Mouse (Mus musculus) mesoderm, embryonic 11.5 days (tissue): ENCODE data around the gene Myo19.
"Not testable (repeated sequence)": the region's sequence is repeated elsewhere in the genome, so short reads cannot be mapped to it uniquely, and the experiment has no call there.

ENCODE experiments used
- DNase-seq: peaks from one replicate; pipeline ENCODE4 v3.0.0-alpha.2; 2012; ENCODE audit warnings: low read depth, low spot score

Gene Myo19

DNA sequence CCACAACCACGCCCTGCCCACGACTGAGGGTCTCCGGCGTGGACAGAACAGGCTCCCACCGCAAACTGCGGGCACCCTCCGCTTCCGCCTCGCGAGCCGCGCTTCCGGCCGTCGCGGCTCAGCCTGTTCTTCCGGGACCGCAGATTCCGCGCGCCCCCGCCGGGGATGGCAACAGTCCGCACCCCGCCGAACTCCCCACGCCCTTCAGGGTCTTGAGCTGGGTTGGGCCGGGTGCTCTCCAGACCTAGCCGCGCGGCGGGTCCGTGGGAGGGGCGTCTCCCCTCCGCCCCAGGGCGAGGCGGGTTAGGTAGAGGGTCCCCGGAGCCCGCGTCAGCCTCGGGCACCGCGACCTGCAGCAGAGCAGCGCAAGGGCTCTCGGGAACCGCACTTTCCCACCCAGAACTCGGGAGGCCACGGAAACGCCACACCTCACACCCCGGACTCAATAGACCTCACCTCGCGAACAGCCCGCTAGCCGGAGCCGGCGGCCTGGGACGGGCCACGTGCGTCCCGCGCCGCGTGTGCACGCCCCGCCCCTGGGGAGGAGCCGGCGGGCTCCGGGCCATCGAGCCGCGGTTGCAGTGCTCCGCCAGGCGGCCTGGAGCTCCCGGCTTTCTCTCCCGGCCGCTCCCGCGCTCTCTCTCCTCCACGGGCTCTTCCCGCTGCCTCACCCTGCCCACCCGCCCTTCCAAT, at the start of gene Myo19, which contains the start of gene Pigw:
Myo19 (plus strand) TSS at position 377 of the 693 bp plus-strand sequence.
Pigw (minus strand) TSS at position 514 of the 693 bp plus-strand sequence.
- peak; percentile 82 for DNase-seq

DNA sequence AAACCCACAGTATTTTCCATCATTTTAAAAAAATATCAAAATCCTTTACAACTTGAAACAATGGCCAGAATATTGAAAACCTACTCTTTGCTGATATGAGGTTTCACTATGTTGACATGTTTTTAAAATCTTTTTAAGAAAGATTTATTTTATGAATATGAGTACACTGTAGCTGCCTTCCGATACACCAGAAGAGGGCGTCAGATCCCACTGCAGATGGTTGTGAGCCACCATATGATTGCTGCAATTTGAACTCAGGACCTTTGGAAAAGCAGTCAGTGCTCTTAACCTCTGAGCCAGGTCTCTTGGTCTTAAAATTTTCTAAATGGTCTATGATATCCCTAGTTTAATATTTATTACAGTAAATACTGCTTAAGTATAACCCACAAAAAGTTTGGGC, 40.6 kb upstream of the Myo19 start:
- DNase-seq: no peak

DNA sequence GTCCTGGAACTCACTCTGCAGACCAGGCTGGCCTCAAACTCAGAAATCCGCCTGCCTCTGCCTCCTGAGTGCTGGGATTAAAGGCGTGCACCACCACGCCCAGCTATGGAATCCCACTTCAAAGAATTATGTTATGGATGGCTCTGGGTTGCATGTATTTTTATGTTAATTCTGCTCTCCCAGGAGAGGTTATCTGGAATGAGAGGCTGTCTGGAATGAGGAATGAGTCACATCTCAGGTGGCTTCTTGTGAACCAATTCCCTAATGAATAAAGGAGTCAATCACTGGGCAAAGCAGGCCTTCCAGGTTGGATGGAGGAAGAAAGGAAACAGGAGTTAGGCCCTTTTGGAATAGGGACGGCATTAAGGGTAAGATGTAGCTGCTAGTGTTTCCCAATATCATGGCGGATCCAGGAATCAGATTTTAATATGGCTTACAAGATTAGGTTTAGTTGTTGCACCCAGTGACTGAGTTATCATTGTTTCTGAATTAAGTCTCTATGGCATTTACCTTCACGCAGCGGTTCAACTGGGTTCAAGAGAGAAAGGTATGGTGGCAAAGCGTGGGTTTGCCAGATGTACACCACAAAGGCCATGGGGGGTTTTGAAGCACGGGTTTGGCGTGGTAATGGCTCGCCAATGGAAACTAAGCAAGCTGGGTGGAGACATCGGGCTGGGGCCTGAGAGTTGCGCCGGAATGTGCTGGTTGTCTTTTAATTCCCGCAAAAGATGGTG, 33.0 kb upstream of the Myo19 start:
- DNase-seq: no peak

DNA sequence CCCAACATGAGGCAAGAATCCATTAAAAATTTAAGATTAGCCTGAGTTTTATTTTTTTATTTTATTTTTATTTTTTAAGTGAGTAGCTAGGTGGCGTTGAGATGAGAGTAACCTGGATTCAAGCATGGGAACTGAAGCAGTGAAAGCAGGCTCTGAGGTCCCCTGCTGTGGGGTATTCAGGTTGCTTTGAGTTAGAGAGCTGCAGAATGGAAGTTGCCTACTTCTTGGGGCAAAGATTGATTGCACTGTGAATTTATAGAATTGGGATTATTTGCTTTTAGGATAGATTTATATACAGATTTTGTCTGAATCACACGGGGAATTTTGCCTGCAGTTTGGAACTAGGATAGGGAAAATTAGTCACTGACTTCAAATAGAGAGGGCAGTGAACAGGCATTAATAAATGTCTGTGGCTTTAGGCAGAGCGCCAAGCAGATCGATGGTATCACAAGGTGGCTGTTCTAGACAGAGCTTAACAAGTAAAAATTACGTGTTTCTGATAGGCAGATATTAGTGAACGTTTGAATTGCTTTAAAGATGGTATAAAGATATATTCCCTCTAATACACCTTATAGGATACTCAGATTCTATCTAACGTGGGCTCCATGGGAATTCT, 32.4 kb upstream of the Myo19 start:
- no peak for DNase-seq

DNA sequence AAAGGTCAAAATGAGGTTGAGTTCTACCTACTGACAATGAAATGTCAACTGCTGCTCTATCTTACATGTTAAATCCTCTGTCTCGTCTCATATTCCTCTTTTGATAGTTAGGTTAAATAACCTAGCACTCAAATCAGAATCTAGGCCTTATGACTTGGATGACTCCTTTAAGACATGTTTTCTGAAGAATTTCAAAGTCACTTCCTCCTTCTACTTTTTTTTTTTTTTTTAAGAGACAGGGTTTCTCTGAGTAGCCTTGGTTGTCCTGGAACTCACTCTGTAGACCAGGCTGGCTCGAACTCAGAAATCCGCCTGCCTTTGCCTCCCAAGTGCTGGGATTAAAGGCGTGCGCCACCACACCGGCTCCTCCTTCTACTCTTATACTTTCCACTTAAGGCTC, 24.7 kb upstream of the Myo19 start:
- DNase-seq: no peak

DNA sequence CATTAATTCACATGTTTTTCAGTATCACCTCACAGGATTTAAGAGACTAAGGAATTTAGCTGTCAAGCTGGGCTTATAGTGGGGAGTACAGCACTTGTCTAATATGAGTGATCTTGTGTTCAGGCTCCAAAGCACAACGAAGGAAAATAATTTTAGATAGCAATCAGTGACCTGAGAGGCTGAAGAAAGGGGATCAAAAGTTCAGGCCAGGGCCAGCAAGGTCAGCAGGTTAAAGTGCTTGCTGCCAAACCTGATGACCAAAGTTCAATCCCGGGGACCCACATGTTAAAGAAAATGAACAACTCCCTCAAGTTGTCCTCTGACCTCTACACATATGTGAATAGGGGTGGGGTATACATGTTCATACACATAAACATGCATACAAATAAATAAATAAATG, 14.7 kb upstream of the Myo19 start:
- no peak for DNase-seq

DNA sequence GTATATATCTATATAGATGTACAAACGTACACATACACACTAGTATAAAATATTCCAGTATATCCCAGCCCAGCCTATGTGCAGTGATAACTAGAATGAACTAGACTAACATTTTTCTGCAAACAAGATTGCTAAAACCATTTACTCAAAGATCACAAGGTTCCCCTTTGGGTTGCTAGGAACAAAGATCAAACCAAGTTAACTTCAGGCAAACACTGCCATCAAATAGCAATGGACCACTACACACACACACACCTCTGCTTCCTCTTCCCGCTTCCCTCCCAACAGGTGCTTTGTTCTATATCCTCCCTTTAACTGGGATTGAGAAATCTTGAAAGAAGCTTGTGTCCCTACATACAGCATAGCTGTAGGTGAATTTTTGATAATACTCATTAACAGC, 12.4 kb upstream of the Myo19 start:
- no peak for DNase-seq

DNA sequence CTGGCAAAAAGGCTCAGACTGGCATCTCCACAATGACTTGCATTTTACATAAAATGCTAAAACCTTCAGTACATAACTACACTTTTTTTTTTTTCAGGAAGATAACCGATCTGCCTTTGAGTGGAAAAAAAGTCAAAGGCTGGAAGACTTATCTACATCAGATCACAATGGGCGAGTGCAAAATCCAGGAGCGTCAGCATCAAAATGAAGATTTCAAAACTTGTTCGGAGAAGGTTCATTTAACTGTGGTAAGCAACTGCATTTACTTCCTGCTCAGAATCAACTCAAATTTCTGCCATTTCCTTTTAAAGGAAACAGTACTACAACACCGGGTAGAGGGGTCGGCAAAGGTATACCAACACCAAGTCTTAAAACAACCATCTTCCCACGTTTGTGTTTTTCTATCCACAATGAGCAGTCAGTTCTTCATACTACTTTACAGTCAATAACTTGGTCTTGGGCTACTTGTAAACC, 11.1 kb upstream of the Myo19 start:
- no peak for DNase-seq

DNA sequence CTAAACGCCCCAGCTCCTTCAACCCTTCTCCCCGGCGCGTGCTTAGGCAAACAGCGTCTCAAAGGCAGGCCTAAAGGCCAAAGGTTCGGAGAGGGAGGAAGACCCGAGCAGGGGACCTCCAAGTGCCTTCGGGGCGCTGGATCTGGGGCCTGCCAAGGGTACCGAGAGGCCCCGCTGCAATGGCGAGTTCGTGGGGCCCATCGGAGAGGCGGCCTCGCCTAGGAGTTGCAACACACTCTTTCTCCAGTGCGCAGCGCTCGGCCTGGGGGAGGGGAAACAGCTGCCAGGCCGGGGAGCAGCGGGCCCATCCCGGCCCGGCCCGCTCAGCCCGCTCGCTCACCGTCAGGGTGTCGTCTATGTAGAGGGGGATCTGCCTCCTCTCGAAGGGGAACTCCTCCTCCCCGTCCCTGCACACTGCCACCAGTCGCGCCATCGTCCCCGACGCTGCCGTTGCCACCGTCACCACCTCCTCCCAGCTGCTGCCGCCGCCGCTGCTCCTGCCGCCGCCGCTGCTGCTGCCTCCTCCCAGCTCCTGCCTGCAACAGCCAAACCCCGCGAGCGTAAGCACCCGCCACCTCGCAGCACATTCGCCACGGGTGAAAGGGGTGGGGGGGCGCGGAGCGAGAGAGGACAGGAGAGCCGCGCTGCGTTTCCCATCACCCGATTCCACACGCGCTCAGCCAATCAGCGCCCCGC, 10.3 kb upstream of the Myo19 start:
- DNase-seq: peak; percentile 97

DNA sequence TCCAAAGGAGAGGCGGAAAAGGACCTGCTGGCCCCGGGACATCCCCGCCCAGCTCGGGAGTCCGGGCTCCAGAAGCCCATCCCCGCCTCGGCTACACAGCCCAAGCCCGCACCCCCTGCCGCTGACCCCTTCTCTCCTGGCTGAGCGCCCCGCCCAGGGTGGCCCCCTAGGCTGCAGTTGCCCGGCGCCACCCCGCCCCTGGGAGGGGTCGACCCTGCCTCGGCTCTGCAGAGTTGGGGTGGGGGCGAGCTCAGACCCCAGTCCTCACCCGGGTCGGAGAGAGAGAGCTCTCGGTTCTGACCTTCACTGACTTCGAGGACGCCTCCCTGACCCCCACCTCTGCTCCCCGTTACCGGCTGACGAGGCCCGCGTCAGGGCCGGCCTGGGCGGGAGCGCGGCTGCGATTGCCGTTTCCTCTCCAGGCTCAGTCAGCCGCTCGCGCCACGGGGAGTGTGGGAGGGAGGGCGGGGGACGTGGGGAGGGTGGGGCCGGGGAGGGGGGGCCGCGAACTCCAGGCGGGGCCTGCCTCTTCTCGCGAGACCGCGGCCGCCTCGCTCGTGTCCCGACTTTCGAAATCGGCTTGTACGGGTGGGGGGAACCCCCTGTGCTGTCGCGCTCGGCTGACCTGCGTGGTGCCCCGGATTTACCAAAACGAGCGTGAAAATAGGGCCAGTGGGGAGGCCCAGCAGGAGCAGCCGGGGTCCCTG, 9.5 kb upstream of the Myo19 start, which contains the start of gene Ggnbp2:
Ggnbp2 (minus strand) TSS at position 481 of the 707 bp plus-strand sequence.
- DNase-seq: peak; percentile 93

DNA sequence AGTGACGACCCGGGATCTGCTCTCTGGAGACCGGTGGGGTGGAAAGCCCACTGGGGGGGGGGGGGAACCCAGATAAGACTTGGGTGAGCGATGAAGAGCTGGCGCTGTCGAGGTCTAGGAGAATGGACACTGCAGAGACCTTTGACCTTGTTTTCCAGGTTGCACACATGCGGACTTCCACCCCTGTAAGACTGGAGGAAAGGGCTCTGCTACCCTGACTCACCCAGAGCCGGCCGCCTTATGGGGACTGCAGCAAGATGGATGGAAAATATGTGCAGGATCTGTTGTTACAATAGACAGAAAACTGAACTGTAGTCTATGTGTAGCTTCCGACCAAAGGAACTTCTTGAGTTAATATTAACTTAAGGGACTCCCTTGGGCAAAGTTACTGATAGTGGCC, 8.9 kb upstream of the Myo19 start:
- DNase-seq: no peak

DNA sequence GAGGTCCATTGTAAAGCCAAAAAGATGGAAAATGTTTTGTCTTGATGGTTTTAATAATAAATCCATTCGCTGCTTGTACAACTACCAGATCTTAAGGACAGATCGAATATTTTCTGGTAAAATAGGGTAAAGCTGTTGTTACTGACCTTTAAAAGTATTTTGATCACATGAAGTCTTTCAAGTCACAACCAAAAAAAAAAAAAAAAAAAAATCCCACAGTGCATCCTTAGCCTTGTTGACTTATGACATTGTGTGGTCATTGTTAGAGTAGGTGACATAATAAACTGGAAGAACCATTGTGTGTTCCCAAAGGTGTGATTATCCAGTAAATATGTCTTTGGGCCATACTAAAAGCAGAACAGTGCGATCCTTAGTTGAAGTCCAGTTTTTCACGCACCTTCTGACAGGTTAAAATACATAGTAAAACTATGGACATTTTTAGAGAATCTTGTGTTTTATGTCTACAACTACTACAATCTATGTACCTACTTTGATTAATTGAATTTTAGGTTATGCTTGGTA, 8.3 kb upstream of the Myo19 start:
- no peak for DNase-seq

DNA sequence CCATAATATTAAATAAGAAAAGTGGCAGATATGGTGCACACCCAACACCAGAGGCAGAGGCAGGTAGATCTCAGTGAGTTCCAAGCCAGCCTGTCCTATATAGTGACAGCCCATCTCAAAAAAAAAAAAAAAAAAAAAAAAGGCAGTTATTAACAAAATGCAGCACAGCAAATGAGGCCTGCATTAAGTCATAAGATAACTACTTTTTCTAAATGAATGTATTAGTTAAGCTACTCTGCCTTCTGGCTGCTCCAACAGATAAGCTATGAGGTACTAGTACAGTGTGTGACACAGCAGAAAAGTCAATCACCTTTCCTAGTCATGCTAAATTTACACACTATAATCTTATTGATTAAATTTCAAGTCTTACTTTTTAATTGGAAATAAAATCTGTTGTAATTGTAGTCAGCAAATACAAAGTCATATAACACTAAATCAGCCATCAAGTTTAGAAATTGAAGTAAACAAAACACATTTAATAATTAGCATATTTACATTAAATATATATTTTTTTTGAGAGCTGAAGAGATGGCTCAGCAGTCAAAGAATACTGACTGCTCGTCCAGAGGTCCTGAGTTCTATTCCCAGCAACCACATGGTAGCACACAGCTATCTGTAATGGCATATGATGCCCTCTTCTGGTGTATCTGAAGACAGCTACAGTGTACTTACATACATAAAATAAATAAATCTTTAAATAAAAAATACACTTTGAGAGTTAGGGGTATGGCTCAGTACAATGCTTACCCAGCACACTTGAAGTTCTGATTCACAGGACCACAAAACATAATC, 6.7 kb upstream of the Myo19 start:
- DNase-seq: no peak

DNA sequence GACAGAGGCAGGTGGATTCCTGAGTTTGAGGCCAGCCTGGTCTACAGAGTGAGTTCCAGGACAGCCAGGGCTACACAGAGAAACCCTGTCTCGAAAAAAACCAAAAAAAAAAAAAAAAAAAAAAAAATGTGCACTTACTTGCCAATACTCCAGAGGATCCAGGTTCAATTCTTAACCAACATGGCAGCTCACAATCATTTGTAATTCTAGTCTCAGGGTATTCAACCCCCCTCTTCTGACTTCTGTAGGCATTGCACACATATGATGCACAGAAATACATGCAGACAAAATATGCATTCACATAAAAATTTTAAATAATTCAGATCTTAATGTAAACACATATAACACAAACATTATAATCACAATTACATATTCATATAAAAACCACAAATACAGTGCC, 3.9 kb upstream of the Myo19 start:
- DNase-seq: not testable (repeated sequence)

DNA sequence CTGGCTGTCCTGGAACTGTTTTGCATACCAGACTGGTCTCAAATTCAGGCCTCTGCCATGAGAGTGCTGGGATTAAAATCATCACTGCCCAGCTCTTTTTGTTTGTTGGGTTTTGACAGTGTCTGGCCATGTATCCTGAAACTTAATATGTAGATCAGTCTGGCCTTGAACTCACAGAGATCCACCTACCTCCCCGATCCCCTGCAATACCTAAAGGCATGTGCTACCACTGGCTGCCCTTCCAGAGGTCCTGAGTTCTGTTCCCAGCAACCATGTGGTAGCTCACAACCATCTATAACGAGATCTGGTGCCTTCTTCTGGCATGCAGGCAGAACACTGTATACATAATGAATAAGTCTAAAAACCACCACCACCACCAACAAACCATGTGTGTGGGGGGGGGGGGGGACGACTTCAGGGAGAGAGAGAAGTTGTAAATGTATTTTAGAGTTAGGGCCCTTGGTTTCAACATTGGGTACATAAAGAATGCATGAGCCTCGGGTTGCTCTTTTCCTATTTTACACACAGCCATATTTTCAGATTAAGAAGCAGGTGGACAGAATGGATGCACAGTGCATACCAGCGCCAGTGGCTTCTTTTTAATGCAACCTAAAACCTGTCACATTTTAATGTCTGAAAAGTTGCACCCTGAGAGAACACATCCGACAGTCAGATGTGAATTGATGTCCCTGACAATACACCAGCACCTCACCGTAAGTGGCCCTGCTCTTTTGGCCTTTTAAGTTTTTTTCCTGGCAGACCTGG, 759 bp upstream of the Myo19 start:
- DNase-seq: no peak

DNA sequence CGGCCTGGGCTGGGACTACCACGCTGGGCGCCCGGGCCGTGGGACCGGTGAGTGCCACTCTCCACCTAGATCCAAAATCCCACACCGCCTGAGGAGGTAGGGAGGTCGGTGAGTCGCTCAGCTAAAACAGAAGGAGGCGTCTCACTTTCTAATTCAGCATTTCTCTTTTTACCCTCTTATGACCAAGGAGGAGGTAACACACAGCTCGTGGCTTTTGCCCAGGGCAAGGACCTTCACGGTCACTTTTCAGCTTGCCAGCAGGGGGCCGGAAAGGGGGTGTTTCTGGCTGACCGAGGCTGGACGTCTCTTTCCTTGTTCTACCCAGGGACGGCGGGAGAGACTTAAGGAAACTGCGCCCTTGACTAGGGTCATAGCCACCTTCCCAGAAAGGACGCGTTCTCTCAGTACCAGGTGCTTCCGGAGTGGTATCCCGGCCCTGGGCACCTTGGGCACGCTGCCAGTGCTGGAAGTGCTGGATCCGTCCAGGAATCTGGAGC, 565 bp downstream of the Myo19 start:
- peak; percentile 64 for DNase-seq

DNA sequence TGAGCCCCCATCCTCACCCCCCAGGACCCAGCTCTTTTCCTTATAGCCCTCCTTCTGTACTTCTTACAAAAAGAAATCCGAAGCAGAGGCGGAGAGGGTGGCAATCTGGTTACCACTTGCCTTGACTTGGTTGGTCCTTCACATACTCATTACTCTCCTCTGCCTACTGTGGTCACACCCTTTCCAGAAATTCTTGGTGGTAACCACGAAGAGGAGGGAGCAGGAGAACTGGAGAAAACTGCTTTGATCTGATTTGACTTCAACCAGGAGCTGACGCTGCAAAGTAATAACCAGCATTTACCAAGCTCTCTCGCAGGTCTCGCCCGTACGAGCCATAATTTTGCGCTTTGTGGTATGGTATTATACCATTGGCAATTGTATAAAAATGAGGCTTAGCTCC, 1.0 kb downstream of the Myo19 start:
- no peak for DNase-seq

DNA sequence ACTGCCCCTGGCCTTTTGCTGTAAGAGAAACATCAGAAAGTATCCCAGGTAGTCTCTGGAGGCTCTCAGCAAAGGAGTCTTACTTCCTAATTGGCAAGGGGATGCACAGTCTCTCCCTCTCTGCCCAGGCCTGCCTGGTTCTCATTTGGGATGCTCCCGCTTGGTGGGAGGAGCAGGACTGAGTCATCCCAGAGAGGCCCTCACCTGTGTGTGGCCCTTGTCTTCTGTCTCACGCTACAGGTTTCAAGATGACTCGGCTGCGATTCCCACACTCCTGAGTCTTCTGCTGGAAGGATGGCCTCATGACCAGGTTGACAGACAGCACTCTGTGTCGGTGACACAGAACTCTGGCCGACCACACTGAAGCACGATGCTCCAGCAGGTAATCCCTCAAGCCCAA, 2.4 kb downstream of the Myo19 start:
- no peak for DNase-seq

DNA sequence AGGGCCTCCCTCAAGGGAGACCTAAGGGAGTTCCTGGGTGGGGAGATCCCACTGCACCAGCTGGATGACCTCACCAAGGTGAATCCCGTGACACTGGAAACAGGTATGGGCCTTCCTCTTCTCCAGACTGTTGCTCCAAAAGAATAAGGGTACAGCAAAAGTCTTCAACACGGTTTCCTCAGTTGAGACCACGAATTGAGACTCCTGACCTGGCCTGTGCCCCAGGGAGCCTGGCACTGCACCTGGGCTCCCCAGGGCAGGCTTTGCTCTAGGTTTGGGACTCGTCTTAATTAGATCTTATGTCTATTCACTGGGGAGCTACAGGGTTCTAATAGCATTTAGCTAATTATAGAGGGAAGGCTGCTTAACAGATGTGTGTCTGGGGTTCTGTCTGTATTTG, 5.3 kb downstream of the Myo19 start:
- DNase-seq: no peak
